Mouse (Mus musculus) small intestine, adult 2 months (tissue): Measurements from ENCODE around the gene Taar8c.

Source experiments
- CTCF ChIP-seq: fragments of 200-500 bp; IDR thresholded peaks from 2 replicates; pipeline ENCODE4 v1.5.1; 2012; ENCODE audit warnings: low read depth, mild to moderate bottlenecking, control low read depth, inconsistent platforms, low read length, moderate library complexity, mixed read lengths; ENCODE audit not compliant: insufficient replicate concordance, insufficient read length; ENCODE audit errors: extremely low read depth
- POLR2A ChIP-seq: fragments of 200-500 bp; IDR thresholded peaks from 2 replicates; pipeline ENCODE4 v1.6.1; 2012; ENCODE audit warnings: low read depth, mild to moderate bottlenecking, control low read depth, inconsistent platforms, low read length, moderate library complexity

- TF ChIP-seq POLR2A, result no peak
- TF ChIP-seq CTCF, result no peak
These were observed 31.4 kb upstream of the Taar8c start for GRCm38 (mm10) chr10:24133132-24133531.
